8 mouse cellular contexts compared by ENCODE assay signal in the genomic region with DNA sequence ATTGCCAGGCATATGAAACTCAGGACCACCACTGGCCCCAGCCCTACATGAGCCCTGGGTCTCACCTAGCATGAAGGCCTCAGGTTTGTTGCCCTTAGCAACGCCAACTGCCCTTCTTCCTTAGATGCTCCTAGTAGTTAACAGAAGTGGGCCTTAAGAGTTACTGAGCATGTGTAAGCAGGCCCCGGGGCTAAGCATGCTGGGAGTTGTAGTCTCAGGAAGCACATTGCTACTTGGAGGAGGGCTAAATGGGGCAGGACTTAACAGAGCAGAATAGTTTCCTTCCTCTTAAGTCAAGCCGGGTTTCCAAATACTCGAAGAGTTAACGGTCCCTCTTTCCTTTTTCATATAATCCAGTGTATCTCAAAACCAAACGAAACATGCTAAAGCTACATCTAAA. TPM values are rescaled to one million over a fixed set of nuclear protein-coding genes. Genes with fewer than 3 reads are reported as not detected.
DNase-seq lines count a peak whose midpoint lies in the region; ATAC-seq and TF ChIP-seq lines count a peak whose summit lies in the region.

No protein-coding gene starts in this region.

- H3K27me3 ChIP-seq in forebrain, embryonic 16.5 days (replicated peaks; ENCODE audit: control insufficient read depth, insufficient read depth, low read length): no peaks in the 10 kb centered on the region
- H3K27me3 ChIP-seq in limb, embryonic 13.5 days: no peaks in the 10 kb centered on the region
- H3K27me3 ChIP-seq in midbrain, embryonic 15.5 days (replicated peaks): no peaks in the 10 kb centered on the region
- H3K27me3 ChIP-seq in stomach, postnatal 0 days (ENCODE audit: control insufficient read depth, insufficient read depth, low read length): no peaks in the 10 kb centered on the region

- DNase-seq in cerebellum, postnatal 10 days: peak; percentile 54 to 58
- no peak for DNase-seq in cerebellum, adult 8-10 months
- peak; percentile 59 for DNase-seq in stomach, postnatal 0 days (ENCODE audit: low spot score)

- peak overlapping the region; percentile 30; the same call in 1 of the 2 replicates for H3K4me2 ChIP-seq in forebrain, embryonic 16.5 days (ENCODE audit: low read length)
- H3K4me2 ChIP-seq in limb, embryonic 13.5 days (replicated peaks): peak overlapping the region; percentile 100
- H3K4me2 ChIP-seq in midbrain, embryonic 15.5 days: peak overlapping the region; percentile 99
- peak overlapping the region; percentile 94 for H3K4me2 ChIP-seq in stomach, postnatal 0 days (replicated peaks; ENCODE audit: low read depth)

- H3K9ac ChIP-seq in forebrain, embryonic 16.5 days (replicated peaks; ENCODE audit: low read depth, low read length): no peak overlapping the region
- peak overlapping the region; percentile 99 for H3K9ac ChIP-seq in limb, embryonic 13.5 days
- no peak overlapping the region for H3K9ac ChIP-seq in midbrain, embryonic 15.5 days
- H3K9ac ChIP-seq in stomach, postnatal 0 days (ENCODE audit: low read length): peak overlapping the region; percentile 35; the same call in 1 of the 2 replicates

- peaks cover 36% of the 10 kb centered on the region for H3K4me1 ChIP-seq in forebrain, embryonic 16.5 days (replicated peaks; ENCODE audit: control insufficient read depth, insufficient read depth, low read length)
- peaks cover 32% of the 10 kb centered on the region for H3K4me1 ChIP-seq in limb, embryonic 13.5 days
- peaks cover 42% of the 10 kb centered on the region for H3K4me1 ChIP-seq in midbrain, embryonic 15.5 days
- peaks cover 16% of the 10 kb centered on the region for H3K4me1 ChIP-seq in stomach, postnatal 0 days (replicated peaks; ENCODE audit: control insufficient read depth, insufficient read depth)

- peaks cover 24% of the 10 kb centered on the region for H3K36me3 ChIP-seq in forebrain, embryonic 16.5 days (ENCODE audit: control insufficient read depth, insufficient read depth)
- peaks cover 46% of the 10 kb centered on the region for H3K36me3 ChIP-seq in limb, embryonic 13.5 days
- peaks cover 35% of the 10 kb centered on the region for H3K36me3 ChIP-seq in midbrain, embryonic 15.5 days (replicated peaks)
- peaks cover 35% of the 10 kb centered on the region for H3K36me3 ChIP-seq in stomach, postnatal 0 days (ENCODE audit: control insufficient read depth, insufficient read depth, low read length)

- no peak overlapping the region for H3K4me3 ChIP-seq in forebrain, embryonic 16.5 days (replicated peaks; ENCODE audit: low read length)
- peak overlapping the region; percentile 98 for H3K4me3 ChIP-seq in limb, embryonic 13.5 days
- peak overlapping the region; percentile 96 for H3K4me3 ChIP-seq in midbrain, embryonic 15.5 days
- H3K4me3 ChIP-seq in stomach, postnatal 0 days (ENCODE audit: low read depth, low read length): peak overlapping the region; percentile 12; the same call in 1 of the 2 replicates

- 63% methylated on average over 6 of the region's 6 CpGs for WGBS in forebrain, embryonic 16.5 days
- WGBS in limb, embryonic 13.5 days: 71% methylated on average over 6 of the region's 6 CpGs
- 67% methylated on average over 6 of the region's 6 CpGs for WGBS in midbrain, embryonic 15.5 days
- 25% methylated on average over 6 of the region's 6 CpGs for WGBS in stomach, postnatal 0 days

- peak; percentile 64 for ATAC-seq in activated CD4-positive, CD25-positive, alpha-beta regulatory T cell, adult 4 months
- ATAC-seq in forebrain, embryonic 16.5 days: peak; percentile 54
- peak; percentile 67 for ATAC-seq in inflammation-experienced regulatory T-cells, adult 6 months
- ATAC-seq in limb, embryonic 13.5 days (ENCODE audit: low FRiP score, low read depth): no peak
- ATAC-seq in midbrain, embryonic 15.5 days (replicated peaks): no peak
- ATAC-seq in stomach, postnatal 0 days (ENCODE audit: low FRiP score, low TSS enrichment): no peak

- no peak overlapping the region for H3K27ac ChIP-seq in forebrain, embryonic 16.5 days (ENCODE audit: low read length)
- peak overlapping the region; percentile 52; the same call in 1 of the 2 replicates for H3K27ac ChIP-seq in limb, embryonic 13.5 days
- H3K27ac ChIP-seq in midbrain, embryonic 15.5 days: no peak overlapping the region
- H3K27ac ChIP-seq in stomach, postnatal 0 days (replicated peaks): peak overlapping the region; percentile 49; the same call in 1 of the 2 replicates

- H3K9me3 ChIP-seq in forebrain, embryonic 16.5 days (ENCODE audit: control insufficient read depth, low read length): no peaks in the 10 kb centered on the region
- H3K9me3 ChIP-seq in limb, embryonic 13.5 days: no peaks in the 10 kb centered on the region
- no peaks in the 10 kb centered on the region for H3K9me3 ChIP-seq in midbrain, embryonic 15.5 days
- no peaks in the 10 kb centered on the region for H3K9me3 ChIP-seq in stomach, postnatal 0 days (ENCODE audit: control insufficient read depth, low read length)

- no peak for TF ChIP-seq CTCF in stomach, postnatal 0 days (IDR thresholded peaks at IDR 0.05; ENCODE audit: low read depth)

- TF ChIP-seq EP300 in stomach, postnatal 0 days (optimal IDR thresholded peaks at IDR 0.05): no peak

RNA-seq across cellular contexts. Expression of a gene that starts 3.7 kb away (rescaled TPM):
- 10 to 100 TPM; 21.7 to 29.2 TPM for polyA plus RNA-seq in activated CD4-positive, CD25-positive, alpha-beta regulatory T cell, adult 4 months (2017; shearing (Covaris generic))
- 11.0 and 12.8 TPM in 2 replicates for polyA plus RNA-seq in forebrain, embryonic 16.5 days (2015; fragmentation: Nextera tagmentation; extraction: Ambion mirVana)
- polyA plus RNA-seq in inflammation-experienced regulatory T-cells, adult 6 months (2017; shearing (Covaris generic)): 10 to 100 TPM; 18.7 to 36.4 (median 30.7) TPM
- 14.7 and 14.9 TPM in 2 replicates for polyA plus RNA-seq in limb, embryonic 13.5 days (2015; fragmentation: Nextera tagmentation; extraction: Ambion mirVana)
- polyA plus RNA-seq in midbrain, embryonic 15.5 days (2015; fragmentation: Nextera tagmentation; extraction: Ambion mirVana): 11.9 and 13.5 TPM in 2 replicates
- polyA plus RNA-seq in stomach, postnatal 0 days (2015; fragmentation: Nextera tagmentation; extraction: Ambion mirVana): 5.1 TPM in 2 replicates

RNA-seq across cellular contexts. Expression of a gene that starts 27.0 kb away (rescaled TPM):
- polyA plus RNA-seq in activated CD4-positive, CD25-positive, alpha-beta regulatory T cell, adult 4 months (2017; shearing (Covaris generic)): 1 to 10 TPM; 8.7 to 8.8 TPM
- 51.2 and 52.7 TPM in 2 replicates for polyA plus RNA-seq in forebrain, embryonic 16.5 days (2015; fragmentation: Nextera tagmentation; extraction: Ambion mirVana)
- polyA plus RNA-seq in inflammation-experienced regulatory T-cells, adult 6 months (2017; shearing (Covaris generic)): 10 to 100 TPM in 2 of 3 experiments, 1 to 10 TPM in 1; 9.5 to 13.0 (median 10.8) TPM
- 18.4 and 20.1 TPM in 2 replicates for polyA plus RNA-seq in limb, embryonic 13.5 days (2015; fragmentation: Nextera tagmentation; extraction: Ambion mirVana)
- polyA plus RNA-seq in midbrain, embryonic 15.5 days (2015; fragmentation: Nextera tagmentation; extraction: Ambion mirVana): 35.5 and 35.9 TPM in 2 replicates
- polyA plus RNA-seq in stomach, postnatal 0 days (2015; fragmentation: Nextera tagmentation; extraction: Ambion mirVana): 3.9 and 4.1 TPM in 2 replicates

RNA-seq across cellular contexts. Expression of a gene that starts 31.0 kb away (rescaled TPM):
- polyA plus RNA-seq in activated CD4-positive, CD25-positive, alpha-beta regulatory T cell, adult 4 months (2017; shearing (Covaris generic)): under 1 TPM; 0.11 to 0.15 TPM
- polyA plus RNA-seq in forebrain, embryonic 16.5 days (2015; fragmentation: Nextera tagmentation; extraction: Ambion mirVana): 0.65 and 0.66 TPM in 2 replicates
- under 1 TPM in 1 of 3 experiments, not detected in 2; 0.09 TPM for polyA plus RNA-seq in inflammation-experienced regulatory T-cells, adult 6 months (2017; shearing (Covaris generic))
- polyA plus RNA-seq in limb, embryonic 13.5 days (2015; fragmentation: Nextera tagmentation; extraction: Ambion mirVana): 0.59 and 0.80 TPM in 2 replicates
- 0.35 and 0.73 TPM in 2 replicates for polyA plus RNA-seq in midbrain, embryonic 15.5 days (2015; fragmentation: Nextera tagmentation; extraction: Ambion mirVana)
- polyA plus RNA-seq in stomach, postnatal 0 days (2015; fragmentation: Nextera tagmentation; extraction: Ambion mirVana): 0.89 and 1.1 TPM in 2 replicates

RNA-seq across cellular contexts. Expression of a gene that starts 36.0 kb away (rescaled TPM):
- polyA plus RNA-seq in activated CD4-positive, CD25-positive, alpha-beta regulatory T cell, adult 4 months (2017; shearing (Covaris generic)): 100 to 1,000 TPM in 1 of 2 experiments, 10 to 100 TPM in 1; 98.2 to 133 TPM
- polyA plus RNA-seq in forebrain, embryonic 16.5 days (2015; fragmentation: Nextera tagmentation; extraction: Ambion mirVana): 79.5 and 89.2 TPM in 2 replicates
- polyA plus RNA-seq in inflammation-experienced regulatory T-cells, adult 6 months (2017; shearing (Covaris generic)): 100 to 1,000 TPM; 119 to 137 (median 129) TPM
- polyA plus RNA-seq in limb, embryonic 13.5 days (2015; fragmentation: Nextera tagmentation; extraction: Ambion mirVana): 93.4 and 94.5 TPM in 2 replicates
- 72.7 and 84.7 TPM in 2 replicates for polyA plus RNA-seq in midbrain, embryonic 15.5 days (2015; fragmentation: Nextera tagmentation; extraction: Ambion mirVana)
- 56.2 TPM in 2 replicates for polyA plus RNA-seq in stomach, postnatal 0 days (2015; fragmentation: Nextera tagmentation; extraction: Ambion mirVana)

RNA-seq across cellular contexts. Expression of a gene that starts 50.7 kb away (rescaled TPM):
- 10 to 100 TPM; 24.2 to 42.0 TPM for polyA plus RNA-seq in activated CD4-positive, CD25-positive, alpha-beta regulatory T cell, adult 4 months (2017; shearing (Covaris generic))
- polyA plus RNA-seq in forebrain, embryonic 16.5 days (2015; fragmentation: Nextera tagmentation; extraction: Ambion mirVana): 43.0 and 54.9 TPM in 2 replicates
- polyA plus RNA-seq in inflammation-experienced regulatory T-cells, adult 6 months (2017; shearing (Covaris generic)): 10 to 100 TPM; 17.3 to 46.9 (median 39.3) TPM
- 22.5 and 26.1 TPM in 2 replicates for polyA plus RNA-seq in limb, embryonic 13.5 days (2015; fragmentation: Nextera tagmentation; extraction: Ambion mirVana)
- polyA plus RNA-seq in midbrain, embryonic 15.5 days (2015; fragmentation: Nextera tagmentation; extraction: Ambion mirVana): 35.5 and 38.3 TPM in 2 replicates
- polyA plus RNA-seq in stomach, postnatal 0 days (2015; fragmentation: Nextera tagmentation; extraction: Ambion mirVana): 7.7 and 9.4 TPM in 2 replicates

Comparison
In these comparisons a context has a peak if more than half of its experiments do, and no peak if none do; other contexts are left out.
1. ATAC-seq: peak in activated CD4-positive, CD25-positive, alpha-beta regulatory T cell, adult 4 months (single experiment), forebrain, embryonic 16.5 days (single experiment) and inflammation-experienced regulatory T-cells, adult 6 months (single experiment); none in limb, embryonic 13.5 days (single experiment), midbrain, embryonic 15.5 days (single experiment) and stomach, postnatal 0 days (single experiment).
2. H3K27ac ChIP-seq: peak in limb, embryonic 13.5 days (single experiment) and stomach, postnatal 0 days (single experiment); none in forebrain, embryonic 16.5 days (single experiment) and midbrain, embryonic 15.5 days (single experiment).
3. H3K4me2 ChIP-seq: peak in every context shown above with its lines; median percentile 100 in limb, embryonic 13.5 days; 99 in midbrain, embryonic 15.5 days; 94 in stomach, postnatal 0 days; 30 in forebrain, embryonic 16.5 days.
4. H3K9ac ChIP-seq: peak in limb, embryonic 13.5 days (single experiment) and stomach, postnatal 0 days (single experiment); none in forebrain, embryonic 16.5 days (single experiment) and midbrain, embryonic 15.5 days (single experiment).